Mouse (Mus musculus) ES-E14 (cell line): ENCODE measurements around the gene Plek2. TPM values are rescaled to one million over a fixed set of nuclear protein-coding genes. Genes with fewer than 3 reads are reported as not detected.

ENCODE experiments used
- DNase-seq: peaks from one replicate; pipeline ENCODE4 v3.0.0-alpha.2; 2013; ENCODE audit warnings: low read depth, low spot score
- H3K27ac ChIP-seq: 2 replicates; pipeline ENCODE4 v1.5.1; 2012; ENCODE audit warnings: low read depth, mild to moderate bottlenecking, low read length, moderate library complexity, mixed read lengths; ENCODE audit not compliant: poor library complexity, insufficient read depth, severe bottlenecking
- H3K36me3 ChIP-seq: 2 replicates; pipeline ENCODE4 v1.6.1; 2012; ENCODE audit warnings: mild to moderate bottlenecking, low read length, moderate library complexity, mixed read lengths; ENCODE audit not compliant: control insufficient read depth, poor library complexity, insufficient read depth, severe bottlenecking
- H3K4me1 ChIP-seq, 2 experiments: fragments of 150-350 bp in 1 of 2; sonication (generic) in 1 of 2; 2 replicates each; pipeline ENCODE4 v1.6.1; 2012; ENCODE audit warnings: low read length in 2 of 2, mild to moderate bottlenecking in 1 of 2, mixed read lengths in 1 of 2; ENCODE audit not compliant: control insufficient read depth in 2 of 2, insufficient read depth in 2 of 2, poor library complexity in 1 of 2
- H3K4me3 ChIP-seq, 2 experiments: fragments of 150-350 bp in 1 of 2; sonication (generic) in 1 of 2; 2 replicates each; pipeline ENCODE4 v1.5.1; 2012; ENCODE audit warnings: low read length in 2 of 2, low read depth in 1 of 2, mild to moderate bottlenecking in 1 of 2, mixed read lengths in 1 of 2; ENCODE audit not compliant: insufficient read depth in 1 of 2, poor library complexity in 1 of 2, severe bottlenecking in 1 of 2
- H3K9ac ChIP-seq: 2 replicates; pipeline ENCODE4 v1.6.1; 2012; ENCODE audit warnings: low read depth, mild to moderate bottlenecking, low read length, mixed read lengths; ENCODE audit not compliant: poor library complexity, insufficient read depth, severe bottlenecking
- H3K9me3 ChIP-seq: fragments of 150-350 bp; sonication (generic); 2 replicates; pipeline ENCODE4 v1.6.1; 2012; ENCODE audit warnings: low read depth, mild to moderate bottlenecking, low read length; ENCODE audit not compliant: control insufficient read depth, insufficient read depth
- CHD2 ChIP-seq: IDR thresholded peaks from 2 replicates; pipeline ENCODE4 v1.6.1; 2014; ENCODE audit warnings: mild to moderate bottlenecking, low read depth, low read length, inconsistent platforms
- HCFC1 ChIP-seq: IDR thresholded peaks from 2 replicates; pipeline ENCODE4 v1.6.1; 2012; ENCODE audit warnings: low read length, inconsistent platforms, borderline replicate concordance; ENCODE audit not compliant: insufficient read depth
- MAFK ChIP-seq: IDR thresholded peaks from 2 replicates; pipeline ENCODE4 v1.6.1; 2014; ENCODE audit warnings: mild to moderate bottlenecking, low read depth, low read length, inconsistent platforms; ENCODE audit not compliant: insufficient read depth
- ZC3H11A ChIP-seq: IDR thresholded peaks from 2 replicates; pipeline ENCODE4 v1.6.1; 2012; ENCODE audit warnings: low read depth, mild to moderate bottlenecking, inconsistent platforms, low read length, borderline replicate concordance
- ZNF384 ChIP-seq: IDR thresholded peaks from 2 replicates; pipeline ENCODE4 v1.6.1; 2012; ENCODE audit warnings: low read depth, low read length, inconsistent platforms
- in situ Hi-C, 2 experiments: fragments of 600-800 bp; cut with MboI; formaldehyde crosslinking; loops; one replicate each; pipeline ENCODE4 v1.15.1; 2025; ENCODE audit warnings: low sequenced_read_pairs in 2 of 2, inconsistent platforms in 1 of 2; ENCODE audit not compliant: unreplicated experiment in 2 of 2
- total RNA-seq: library from RNA; depleted of rRNA; stranded (reverse); fragments of 300-350 nt; gene quantifications from 2 replicates; pipeline ENCODE4 v1.2.3, GENCODE M21; 2012

The Plek2 gene
- total RNA-seq, 1 experiment, result 0.98 TPM

- H3K4me3 ChIP-seq, result no peak overlapping the region
- no peak overlapping the region for H3K9ac ChIP-seq
- no peak for TF ChIP-seq ZC3H11A
- no peak for TF ChIP-seq ZNF384
- TF ChIP-seq CHD2, result no peak
- no peak for TF ChIP-seq HCFC1
- H3K27ac ChIP-seq, result no peak overlapping the region
- no peak for DNase-seq
- no peaks in the 10 kb centered on the region for H3K36me3 ChIP-seq
- in situ Hi-C loops, result no loop called here
- no peaks in the 10 kb centered on the region for H3K9me3 ChIP-seq
- H3K4me1 ChIP-seq, result peaks cover 2 to 5% of the 10 kb centered on the region in 2 experiments; a peak in 2 of 4 replicates
Observed at GRCm38 (mm10) chr12:78908081-78908605, 1.4 kb upstream of the Plek2 start.

DNA sequence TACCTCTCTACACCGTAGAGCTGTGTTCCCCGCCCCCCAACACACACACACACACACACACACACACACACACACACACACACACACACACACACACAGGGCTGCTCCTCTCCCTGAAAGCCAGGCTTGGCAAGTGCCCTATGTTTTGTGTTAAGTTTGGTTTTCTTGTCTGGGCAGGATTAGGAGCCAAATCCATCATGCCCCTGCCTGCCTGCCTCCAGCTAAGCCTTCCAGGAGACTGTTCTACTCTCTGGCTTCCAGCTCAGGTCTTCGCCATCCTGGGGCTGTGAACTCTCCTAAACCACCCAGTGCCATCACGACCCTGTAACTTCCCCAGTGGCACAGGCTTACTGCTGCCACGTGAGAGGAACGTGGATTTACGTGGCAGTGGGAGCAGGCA is 2.3 kb downstream of the Plek2 start:
- TF ChIP-seq MAFK, result no peak
- no peak for TF ChIP-seq CHD2
- TF ChIP-seq HCFC1, result no peak
- no peak for TF ChIP-seq ZNF384
- no peak for TF ChIP-seq ZC3H11A
- Histone ChIP-seq H3K9me3 (no peaks in the 10 kb centered on the region), H3K27ac (no peak overlapping the region), H3K4me1 (peaks cover 0 to 2% of the 10 kb centered on the region in 2 experiments; a peak in 1 of 4 replicates), H3K36me3 (no peaks in the 10 kb centered on the region), H3K9ac (no peak overlapping the region), H3K4me3 (no peak overlapping the region)
- no peak for DNase-seq
- in situ Hi-C loops, result no loop called here

GRCm38 (mm10) chr12:78903313-78903712 is 3.5 kb downstream of the Plek2 start:
- Histone ChIP-seq H3K4me3 (no peak overlapping the region), H3K9me3 (no peaks in the 10 kb centered on the region), H3K4me1 (peaks cover 0 to 2% of the 10 kb centered on the region in 2 experiments; a peak in 1 of 4 replicates), H3K9ac (no peak overlapping the region), H3K36me3 (no peaks in the 10 kb centered on the region), H3K27ac (no peak overlapping the region)
- in situ Hi-C loops, result no loop called here
- DNase-seq, result no peak
- TF ChIP-seq MAFK, result no peak
- no peak for TF ChIP-seq CHD2
- TF ChIP-seq ZC3H11A, result no peak
- no peak for TF ChIP-seq HCFC1
- no peak for TF ChIP-seq ZNF384

DNA sequence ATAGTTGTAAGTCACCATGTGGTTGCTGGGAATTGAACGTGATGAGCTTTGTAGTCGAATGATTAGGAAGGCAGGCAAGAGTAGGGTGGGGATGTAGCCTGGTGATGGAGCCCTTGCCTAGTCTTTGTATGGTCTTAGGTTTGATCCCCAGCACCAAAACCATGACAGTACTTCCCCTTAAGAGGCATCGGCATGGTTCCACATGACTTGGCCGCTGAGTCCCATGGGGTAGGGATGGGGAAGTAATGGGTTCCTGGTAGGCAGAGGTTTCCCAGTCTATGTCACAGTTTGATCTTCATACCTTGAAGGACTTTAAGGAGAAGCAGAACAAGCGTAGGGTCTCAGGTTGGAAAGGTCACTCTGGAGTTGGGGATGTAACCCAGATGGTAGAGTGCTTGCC is 5.3 kb downstream of the Plek2 start:
- in situ Hi-C loops, result no loop called here
- H3K9ac ChIP-seq, result no peak overlapping the region
- no peaks in the 10 kb centered on the region for H3K4me1 ChIP-seq
- H3K4me3 ChIP-seq, result no peak overlapping the region
- H3K36me3 ChIP-seq, result no peaks in the 10 kb centered on the region
- no peaks in the 10 kb centered on the region for H3K9me3 ChIP-seq
- TF ChIP-seq HCFC1 (no peak), ZNF384 (no peak), CHD2 (no peak), ZC3H11A (no peak), MAFK (no peak)
- no peak for DNase-seq
- H3K27ac ChIP-seq, result no peak overlapping the region

- DNase-seq, result no peak
- Histone ChIP-seq H3K4me3 (no peak overlapping the region), H3K27ac (no peak overlapping the region), H3K9ac (no peak overlapping the region), H3K36me3 (no peaks in the 10 kb centered on the region), H3K4me1 (no peaks in the 10 kb centered on the region), H3K9me3 (no peaks in the 10 kb centered on the region)
- in situ Hi-C loops, result no loop called here
- TF ChIP-seq HCFC1, result no peak
- no peak for TF ChIP-seq ZNF384
- no peak for TF ChIP-seq ZC3H11A
- TF ChIP-seq CHD2, result no peak
- TF ChIP-seq MAFK, result no peak
Observed at GRCm38 (mm10) chr12:78897861-78898260, 8.9 kb downstream of the Plek2 start.
